In genomic region chr19:45472691-45473520, GRCm38 (mm10) we compare ENCODE assay signal across 9 mouse cellular contexts.
DNase-seq lines count a peak whose midpoint lies in the region; ATAC-seq lines count a peak whose summit lies in the region.
"Had no signal": no experiment of that assay in that cellular context is flagged by ENCODE, and none has a peak within 500 bp of the region (broad histone marks: within the 10 kb centered on the region; RNA-seq: fewer than 3 reads in every experiment).

No protein-coding gene starts in this region.

- peaks cover 6% of the 10 kb centered on the region for H3K27me3 ChIP-seq in forebrain, embryonic 12.5 days
- peaks cover 34% of the 10 kb centered on the region for H3K27me3 ChIP-seq in forebrain, embryonic 10.5 days (ENCODE audit: poor library complexity, severe bottlenecking)
- no peaks in the 10 kb centered on the region for H3K27me3 ChIP-seq in liver, embryonic 15.5 days
- H3K27me3 ChIP-seq in liver, embryonic 11.5 days (replicated peaks; ENCODE audit: control insufficient read depth, insufficient read depth, low read length) = no peaks in the 10 kb centered on the region

- H3K4me1 ChIP-seq in forebrain, embryonic 12.5 days = peaks cover 34% of the 10 kb centered on the region
- peaks cover 28% of the 10 kb centered on the region for H3K4me1 ChIP-seq in forebrain, embryonic 10.5 days
- H3K4me1 ChIP-seq in liver, embryonic 15.5 days (replicated peaks) = peaks cover 17% of the 10 kb centered on the region
- H3K4me1 ChIP-seq in liver, embryonic 11.5 days (replicated peaks; ENCODE audit: control insufficient read depth, insufficient read depth, low read length) = no peaks in the 10 kb centered on the region

- no peaks in the 10 kb centered on the region for H3K36me3 ChIP-seq in forebrain, embryonic 12.5 days (replicated peaks)
- H3K36me3 ChIP-seq in forebrain, embryonic 10.5 days (replicated peaks) = no peaks in the 10 kb centered on the region; the same call in 1 of the 2 replicates
- peaks cover 68% of the 10 kb centered on the region for H3K36me3 ChIP-seq in liver, embryonic 15.5 days (replicated peaks)
- H3K36me3 ChIP-seq in liver, embryonic 11.5 days (ENCODE audit: control insufficient read depth, insufficient read depth, low read length) = no peaks in the 10 kb centered on the region

- ATAC-seq in forebrain, embryonic 12.5 days (ENCODE audit: low FRiP score) = peak; percentile 53; the same call in 1 of the 2 replicates
- ATAC-seq in liver, embryonic 15.5 days (ENCODE audit: insufficient read depth) = no peak
- ATAC-seq in liver, embryonic 11.5 days (replicated peaks; ENCODE audit: low FRiP score) = no peak

- H3K4me2 ChIP-seq in forebrain, embryonic 12.5 days = no peak overlapping the region; the same call in 1 of the 2 replicates
- H3K4me2 ChIP-seq in liver, embryonic 15.5 days = no peak overlapping the region
- H3K4me2 ChIP-seq in liver, embryonic 11.5 days = no peak overlapping the region

- no peaks in the 10 kb centered on the region for H3K9me3 ChIP-seq in forebrain, embryonic 12.5 days
- no peaks in the 10 kb centered on the region for H3K9me3 ChIP-seq in forebrain, embryonic 10.5 days
- no peaks in the 10 kb centered on the region for H3K9me3 ChIP-seq in liver, embryonic 15.5 days (replicated peaks)
- no peaks in the 10 kb centered on the region for H3K9me3 ChIP-seq in liver, embryonic 11.5 days (ENCODE audit: control insufficient read depth, low read length)

- H3K4me3 ChIP-seq in forebrain, embryonic 12.5 days (replicated peaks) = no peak overlapping the region
- H3K4me3 ChIP-seq in forebrain, embryonic 10.5 days = no peak overlapping the region
- no peak overlapping the region for H3K4me3 ChIP-seq in liver, embryonic 15.5 days (replicated peaks)
- H3K4me3 ChIP-seq in liver, embryonic 11.5 days (ENCODE audit: low read depth, low read length) = no peak overlapping the region
- H3K4me3 ChIP-seq: myocyte had no signal

- DNase-seq in forebrain, embryonic 10.5 days (ENCODE audit: extremely low spot score, low spot score) = no peak
- DNase-seq in liver, embryonic 11.5 days (ENCODE audit: low spot score) = no peak
- DNase-seq in cerebellum, postnatal 10 days = peak; percentile 57 to 63
- peak; percentile 14 for DNase-seq in lung, postnatal 14 days
- DNase-seq in testis, postnatal 10 days (ENCODE audit: low spot score) = no peak
- DNase-seq in ovary, adult 18-20 months (ENCODE audit: low spot score) = no peak

- no peak overlapping the region for H3K9ac ChIP-seq in forebrain, embryonic 12.5 days
- H3K9ac ChIP-seq in liver, embryonic 15.5 days = no peak overlapping the region
- no peak overlapping the region for H3K9ac ChIP-seq in liver, embryonic 11.5 days (ENCODE audit: low read depth, low read length)

- H3K27ac ChIP-seq in forebrain, embryonic 12.5 days = peak overlapping the region; percentile 59; the same call in 1 of the 2 replicates
- no peak overlapping the region for H3K27ac ChIP-seq in forebrain, embryonic 10.5 days
- 0 out of 2 replicates have a peak overlapping the region, but pooled peaks have one; percentile 21 for H3K27ac ChIP-seq in liver, embryonic 15.5 days (replicated peaks)
- no peak overlapping the region for H3K27ac ChIP-seq in liver, embryonic 11.5 days (ENCODE audit: low read depth, low read length)

- 33% methylated on average over 11 of the region's 11 CpGs for WGBS in forebrain, embryonic 12.5 days
- WGBS in forebrain, embryonic 10.5 days = 75% methylated on average over 11 of the region's 11 CpGs
- WGBS in liver, embryonic 15.5 days (ENCODE audit: insufficient replicate concordance) = 69% methylated on average over 11 of the region's 11 CpGs
- 84% methylated on average over 11 of the region's 11 CpGs for WGBS in liver, embryonic 11.5 days

Comparison
In these comparisons a context has a peak if more than half of its experiments do, and no peak if none do; other contexts are left out.
1. H3K27ac ChIP-seq: peak in forebrain, embryonic 12.5 days (single experiment) and liver, embryonic 15.5 days (single experiment); none in forebrain, embryonic 10.5 days (single experiment) and liver, embryonic 11.5 days (single experiment).
2. DNase-seq: peak in cerebellum, postnatal 10 days (2 of 2) and lung, postnatal 14 days (single experiment); none in forebrain, embryonic 10.5 days (single experiment), liver, embryonic 11.5 days (single experiment), testis, postnatal 10 days (single experiment) and ovary, adult 18-20 months (single experiment).